Mouse (Mus musculus) thymus, adult 2 months (tissue): ENCODE data around the gene Muc5b. TPM values are rescaled to one million over a fixed set of nuclear protein-coding genes. Genes with fewer than 3 reads are reported as not detected.

Experiments used
- polyA plus RNA-seq: library from polyadenylated mRNA; depleted of rRNA; stranded (reverse); fragments of >200 nt; gene quantifications from 2 replicates; pipeline ENCODE4 v1.2.3, GENCODE M21; 2012; rRNA removed

The Muc5b gene
- polyA plus RNA-seq, 1 experiment, result 0.50 TPM

Other genes with a start within 250 kb of the Muc5b start
- gene Muc6, start 183.8 kb upstream of the Muc5b start, polyA plus RNA-seq, result 0.16 and 0.17 TPM in 2 replicates
- 1.2 and 1.4 TPM in 2 replicates for gene Muc2, start 148.7 kb upstream of the Muc5b start, polyA plus RNA-seq
- 0.59 and 0.60 TPM in 2 replicates for gene Muc5ac, start 50.1 kb upstream of the Muc5b start, polyA plus RNA-seq
- gene Tollip, start 79.4 kb downstream of the Muc5b start, polyA plus RNA-seq, result 131 and 134 TPM in 2 replicates
- 0.27 and 0.40 TPM in 2 replicates for gene Brsk2, start 110.7 kb downstream of the Muc5b start, polyA plus RNA-seq
- 62.6 and 73.5 TPM in 2 replicates for gene Mob2, start 222.0 kb downstream of the Muc5b start, polyA plus RNA-seq